In the genomic region with DNA sequence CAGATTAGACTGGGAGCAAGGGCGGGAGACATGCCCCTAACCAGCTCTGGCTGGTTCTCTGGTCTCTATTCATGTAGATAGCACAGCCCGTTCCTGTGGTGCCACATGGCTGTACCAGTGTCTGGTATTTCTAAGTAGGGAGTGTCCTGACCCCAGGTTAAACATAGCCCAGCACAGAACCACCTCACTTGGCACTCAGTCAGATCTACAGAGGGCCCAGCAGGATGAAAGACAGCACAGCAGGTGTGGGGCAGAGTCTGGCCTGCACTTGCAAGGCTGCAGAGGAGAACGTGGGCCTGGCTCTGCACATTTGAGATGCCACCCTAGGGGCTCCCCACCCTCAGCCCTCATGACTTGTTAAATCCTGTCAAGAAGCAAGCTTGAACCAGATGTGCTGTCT, we compare ENCODE assay signal across 13 mouse cellular contexts. TPM values are rescaled to one million over a fixed set of nuclear protein-coding genes. Genes with fewer than 3 reads are reported as not detected.
DNase-seq lines count a peak whose midpoint lies in the region; ATAC-seq and TF ChIP-seq lines count a peak whose summit lies in the region.
"Had no signal": no experiment of that assay in that cellular context is flagged by ENCODE, and none has a peak within 500 bp of the region (broad histone marks: within the 10 kb centered on the region; RNA-seq: fewer than 3 reads in every experiment).

No protein-coding gene starts in this region.

- TF ChIP-seq EP300 in stomach, postnatal 0 days (optimal IDR thresholded peaks at IDR 0.05), result no peak

- no peak for ATAC-seq in intestine, embryonic 15.5 days
- ATAC-seq in intestine, postnatal 0 days, result no peak
- no peak for ATAC-seq in midbrain, embryonic 16.5 days
- no peak for ATAC-seq in midbrain, embryonic 14.5 days (ENCODE audit: low FRiP score, low TSS enrichment)
- no peak for ATAC-seq in heart, embryonic 13.5 days (ENCODE audit: extremely low read depth, insufficient number of reproducible peaks, low FRiP score, low TSS enrichment)
- peak; percentile 41; the same call in 1 of the 2 replicates for ATAC-seq in stomach, postnatal 0 days (ENCODE audit: low FRiP score, low TSS enrichment)

- no peak for TF ChIP-seq CTCF in intestine, postnatal 0 days (IDR thresholded peaks at IDR 0.05; ENCODE audit: low read depth)
- no peak for TF ChIP-seq CTCF in stomach, postnatal 0 days (IDR thresholded peaks at IDR 0.05; ENCODE audit: low read depth)

- no peak overlapping the region for H3K27ac ChIP-seq in intestine, embryonic 15.5 days
- no peak overlapping the region for H3K27ac ChIP-seq in intestine, postnatal 0 days (ENCODE audit: low read depth, low read length)
- H3K27ac ChIP-seq in midbrain, embryonic 16.5 days (ENCODE audit: low read length), result no peak overlapping the region
- no peak overlapping the region for H3K27ac ChIP-seq in midbrain, embryonic 14.5 days (replicated peaks; ENCODE audit: low read depth, low read length)
- peak overlapping the region; percentile 88 for H3K27ac ChIP-seq in heart, embryonic 13.5 days (replicated peaks)
- H3K27ac ChIP-seq in stomach, postnatal 0 days (replicated peaks), result peak overlapping the region; percentile 30

- 82% methylated on average over 3 of the region's 3 CpGs for WGBS in intestine, embryonic 15.5 days
- 67% methylated on average over 3 of the region's 3 CpGs for WGBS in intestine, postnatal 0 days
- 74% methylated on average over 3 of the region's 3 CpGs for WGBS in midbrain, embryonic 16.5 days
- WGBS in midbrain, embryonic 14.5 days, result 85% methylated on average over 3 of the region's 3 CpGs
- WGBS in heart, embryonic 13.5 days, result 46% methylated on average over 3 of the region's 3 CpGs
- 62% methylated on average over 3 of the region's 3 CpGs for WGBS in stomach, postnatal 0 days

- no peaks in the 10 kb centered on the region for H3K27me3 ChIP-seq in intestine, embryonic 15.5 days (replicated peaks)
- H3K27me3 ChIP-seq in intestine, postnatal 0 days (replicated peaks; ENCODE audit: control insufficient read depth, insufficient read depth, low read length), result no peaks in the 10 kb centered on the region
- H3K27me3 ChIP-seq in midbrain, embryonic 16.5 days (ENCODE audit: control insufficient read depth, insufficient read depth, low read depth, low read length), result no peaks in the 10 kb centered on the region
- H3K27me3 ChIP-seq in midbrain, embryonic 14.5 days (ENCODE audit: control insufficient read depth, insufficient read depth, low read length), result no peaks in the 10 kb centered on the region
- H3K27me3 ChIP-seq in heart, embryonic 13.5 days (replicated peaks), result no peaks in the 10 kb centered on the region
- H3K27me3 ChIP-seq in stomach, postnatal 0 days (ENCODE audit: control insufficient read depth, insufficient read depth, low read length), result no peaks in the 10 kb centered on the region

- peak overlapping the region; percentile 5; the same call in 1 of the 2 replicates for H3K9ac ChIP-seq in intestine, embryonic 15.5 days
- no peak overlapping the region for H3K9ac ChIP-seq in intestine, postnatal 0 days (ENCODE audit: low read depth, low read length)
- 0 out of 2 replicates have a peak overlapping the region, but pooled peaks have one; percentile 30 for H3K9ac ChIP-seq in midbrain, embryonic 16.5 days (ENCODE audit: low read depth, low read length)
- H3K9ac ChIP-seq in midbrain, embryonic 14.5 days (replicated peaks; ENCODE audit: low read length), result no peak overlapping the region; the same call in 1 of the 2 replicates
- H3K9ac ChIP-seq in heart, embryonic 13.5 days, result peak overlapping the region; percentile 75
- H3K9ac ChIP-seq in stomach, postnatal 0 days (ENCODE audit: low read length), result no peak overlapping the region

- H3K4me2 ChIP-seq in intestine, embryonic 15.5 days (replicated peaks), result no peak overlapping the region
- no peak overlapping the region for H3K4me2 ChIP-seq in intestine, postnatal 0 days (replicated peaks; ENCODE audit: low read depth)
- H3K4me2 ChIP-seq in midbrain, embryonic 16.5 days (ENCODE audit: low read length), result no peak overlapping the region
- no peak overlapping the region for H3K4me2 ChIP-seq in midbrain, embryonic 14.5 days (ENCODE audit: low read length)
- H3K4me2 ChIP-seq in heart, embryonic 13.5 days, result peak overlapping the region; percentile 85
- H3K4me2 ChIP-seq in stomach, postnatal 0 days (replicated peaks; ENCODE audit: low read depth), result no peak overlapping the region

- H3K4me1 ChIP-seq in intestine, embryonic 15.5 days (replicated peaks), result peaks cover 39% of the 10 kb centered on the region
- H3K4me1 ChIP-seq in intestine, postnatal 0 days (replicated peaks; ENCODE audit: control insufficient read depth, insufficient read depth, low read length), result no peaks in the 10 kb centered on the region
- H3K4me1 ChIP-seq in midbrain, embryonic 16.5 days (ENCODE audit: control insufficient read depth, insufficient read depth, low read length), result peaks cover 48% of the 10 kb centered on the region
- peaks cover 17% of the 10 kb centered on the region for H3K4me1 ChIP-seq in midbrain, embryonic 14.5 days (ENCODE audit: control insufficient read depth, insufficient read depth, low read length)
- H3K4me1 ChIP-seq in heart, embryonic 13.5 days, result peaks cover 65% of the 10 kb centered on the region
- H3K4me1 ChIP-seq in stomach, postnatal 0 days (replicated peaks; ENCODE audit: control insufficient read depth, insufficient read depth), result peaks cover 3% of the 10 kb centered on the region; the same call in 1 of the 2 replicates

- peaks cover 25% of the 10 kb centered on the region for H3K36me3 ChIP-seq in intestine, embryonic 15.5 days
- peaks cover 35% of the 10 kb centered on the region for H3K36me3 ChIP-seq in intestine, postnatal 0 days (ENCODE audit: control insufficient read depth, insufficient read depth)
- peaks cover 17% of the 10 kb centered on the region for H3K36me3 ChIP-seq in midbrain, embryonic 16.5 days (ENCODE audit: control insufficient read depth, insufficient read depth, low read length)
- H3K36me3 ChIP-seq in midbrain, embryonic 14.5 days (ENCODE audit: control insufficient read depth, insufficient read depth, low read length), result peaks cover 60% of the 10 kb centered on the region
- peaks cover 58% of the 10 kb centered on the region for H3K36me3 ChIP-seq in heart, embryonic 13.5 days
- H3K36me3 ChIP-seq in stomach, postnatal 0 days (ENCODE audit: control insufficient read depth, insufficient read depth, low read length), result peaks cover 10% of the 10 kb centered on the region

- H3K4me3 ChIP-seq in intestine, embryonic 15.5 days (replicated peaks), result no peak overlapping the region
- H3K4me3 ChIP-seq in intestine, postnatal 0 days (ENCODE audit: low read depth, low read length), result no peak overlapping the region
- H3K4me3 ChIP-seq in midbrain, embryonic 16.5 days (ENCODE audit: low read depth, low read length), result no peak overlapping the region
- no peak overlapping the region for H3K4me3 ChIP-seq in midbrain, embryonic 14.5 days (replicated peaks; ENCODE audit: low read depth, low read length)
- no peak overlapping the region for H3K4me3 ChIP-seq in heart, embryonic 13.5 days
- H3K4me3 ChIP-seq in stomach, postnatal 0 days (ENCODE audit: low read depth, low read length), result no peak overlapping the region

- no peak for DNase-seq in midbrain, embryonic 14.5 days
- DNase-seq in stomach, postnatal 0 days (ENCODE audit: low spot score), result peak; percentile 66
- no peak for DNase-seq in spleen, postnatal 4 days (ENCODE audit: low spot score in 2 of 2)
- DNase-seq in cerebellum, postnatal 25 days, result no peak
- DNase-seq: lung, postnatal 36 days; thymus, postnatal 14 days had no signal

- H3K9me3 ChIP-seq in intestine, embryonic 15.5 days, result no peaks in the 10 kb centered on the region
- no peaks in the 10 kb centered on the region for H3K9me3 ChIP-seq in intestine, postnatal 0 days (ENCODE audit: control insufficient read depth)
- no peaks in the 10 kb centered on the region for H3K9me3 ChIP-seq in midbrain, embryonic 16.5 days (replicated peaks; ENCODE audit: control insufficient read depth, low read length, poor library complexity, severe bottlenecking)
- H3K9me3 ChIP-seq in midbrain, embryonic 14.5 days (ENCODE audit: control insufficient read depth, low read length), result no peaks in the 10 kb centered on the region
- no peaks in the 10 kb centered on the region for H3K9me3 ChIP-seq in heart, embryonic 13.5 days
- H3K9me3 ChIP-seq in stomach, postnatal 0 days (ENCODE audit: control insufficient read depth, low read length), result no peaks in the 10 kb centered on the region

RNA-seq across cellular contexts. Expression of gene Fem1a, which starts 4.6 kb away (rescaled TPM):
- polyA plus RNA-seq in intestine, embryonic 15.5 days (2015; fragmentation: Nextera tagmentation; extraction: Ambion mirVana), result 12.5 and 12.8 TPM in 2 replicates
- 7.0 and 8.0 TPM in 2 replicates for polyA plus RNA-seq in intestine, postnatal 0 days (2015; fragmentation: Nextera tagmentation; extraction: Ambion mirVana)
- 15.5 and 18.2 TPM in 2 replicates for polyA plus RNA-seq in midbrain, embryonic 16.5 days (2015; fragmentation: Nextera tagmentation; extraction: Ambion mirVana)
- 16.9 and 21.4 TPM in 2 replicates for polyA plus RNA-seq in midbrain, embryonic 14.5 days (2014; fragmentation: Nextera tagmentation; extraction: Ambion mirVana)
- 17.2 and 18.5 TPM in 2 replicates for polyA plus RNA-seq in heart, embryonic 13.5 days (2015; fragmentation: Nextera tagmentation; extraction: Ambion mirVana)
- 9.6 and 10.0 TPM in 2 replicates for polyA plus RNA-seq in stomach, postnatal 0 days (2015; fragmentation: Nextera tagmentation; extraction: Ambion mirVana)

RNA-seq across cellular contexts. Expression of gene Ticam1, which starts 15.4 kb away (rescaled TPM):
- polyA plus RNA-seq in intestine, embryonic 15.5 days (2015; fragmentation: Nextera tagmentation; extraction: Ambion mirVana), result 11.3 and 13.3 TPM in 2 replicates
- polyA plus RNA-seq in intestine, postnatal 0 days (2015; fragmentation: Nextera tagmentation; extraction: Ambion mirVana), result 15.8 and 16.0 TPM in 2 replicates
- polyA plus RNA-seq in midbrain, embryonic 16.5 days (2015; fragmentation: Nextera tagmentation; extraction: Ambion mirVana), result 1.3 TPM in 2 replicates
- 0.78 and 1.6 TPM in 2 replicates for polyA plus RNA-seq in midbrain, embryonic 14.5 days (2014; fragmentation: Nextera tagmentation; extraction: Ambion mirVana)
- polyA plus RNA-seq in heart, embryonic 13.5 days (2015; fragmentation: Nextera tagmentation; extraction: Ambion mirVana), result 7.7 and 8.4 TPM in 2 replicates
- polyA plus RNA-seq in stomach, postnatal 0 days (2015; fragmentation: Nextera tagmentation; extraction: Ambion mirVana), result 4.6 and 6.4 TPM in 2 replicates

RNA-seq across cellular contexts. Expression of gene Plin3, which starts 31.5 kb away (rescaled TPM):
- polyA plus RNA-seq in intestine, embryonic 15.5 days (2015; fragmentation: Nextera tagmentation; extraction: Ambion mirVana), result 153 and 195 TPM in 2 replicates
- 521 and 545 TPM in 2 replicates for polyA plus RNA-seq in intestine, postnatal 0 days (2015; fragmentation: Nextera tagmentation; extraction: Ambion mirVana)
- 10.7 and 12.3 TPM in 2 replicates for polyA plus RNA-seq in midbrain, embryonic 16.5 days (2015; fragmentation: Nextera tagmentation; extraction: Ambion mirVana)
- polyA plus RNA-seq in midbrain, embryonic 14.5 days (2014; fragmentation: Nextera tagmentation; extraction: Ambion mirVana), result 6.4 and 11.6 TPM in 2 replicates
- polyA plus RNA-seq in heart, embryonic 13.5 days (2015; fragmentation: Nextera tagmentation; extraction: Ambion mirVana), result 67.1 and 71.8 TPM in 2 replicates
- polyA plus RNA-seq in stomach, postnatal 0 days (2015; fragmentation: Nextera tagmentation; extraction: Ambion mirVana), result 65.3 and 67.3 TPM in 2 replicates

RNA-seq across cellular contexts. Expression of gene Arrdc5, which starts 38.9 kb away (rescaled TPM):
- polyA plus RNA-seq in intestine, embryonic 15.5 days (2015; fragmentation: Nextera tagmentation; extraction: Ambion mirVana), result not detected in 2 replicates
- polyA plus RNA-seq in intestine, postnatal 0 days (2015; fragmentation: Nextera tagmentation; extraction: Ambion mirVana), result not detected in 2 replicates
- polyA plus RNA-seq in midbrain, embryonic 16.5 days (2015; fragmentation: Nextera tagmentation; extraction: Ambion mirVana), result not detected in 2 replicates
- polyA plus RNA-seq in midbrain, embryonic 14.5 days (2014; fragmentation: Nextera tagmentation; extraction: Ambion mirVana), result not detected in 2 replicates
- not detected in 2 replicates for polyA plus RNA-seq in heart, embryonic 13.5 days (2015; fragmentation: Nextera tagmentation; extraction: Ambion mirVana)
- polyA plus RNA-seq in stomach, postnatal 0 days (2015; fragmentation: Nextera tagmentation; extraction: Ambion mirVana), result not detected in 2 replicates
- polyA plus RNA-seq: embryonic facial prominence, embryonic 11.5 days; large intestine, adult 2 months; limb, embryonic 11.5 days had no signal

RNA-seq across cellular contexts. Expression of gene Uhrf1, which starts 42.0 kb away (rescaled TPM):
- 124 and 125 TPM in 2 replicates for polyA plus RNA-seq in intestine, embryonic 15.5 days (2015; fragmentation: Nextera tagmentation; extraction: Ambion mirVana)
- 22.5 and 23.5 TPM in 2 replicates for polyA plus RNA-seq in intestine, postnatal 0 days (2015; fragmentation: Nextera tagmentation; extraction: Ambion mirVana)
- polyA plus RNA-seq in midbrain, embryonic 16.5 days (2015; fragmentation: Nextera tagmentation; extraction: Ambion mirVana), result 11.6 and 15.6 TPM in 2 replicates
- polyA plus RNA-seq in midbrain, embryonic 14.5 days (2014; fragmentation: Nextera tagmentation; extraction: Ambion mirVana), result 11.3 and 21.5 TPM in 2 replicates
- polyA plus RNA-seq in heart, embryonic 13.5 days (2015; fragmentation: Nextera tagmentation; extraction: Ambion mirVana), result 70.7 and 74.7 TPM in 2 replicates
- polyA plus RNA-seq in stomach, postnatal 0 days (2015; fragmentation: Nextera tagmentation; extraction: Ambion mirVana), result 18.4 and 19.5 TPM in 2 replicates

Comparison
In these comparisons a context has a peak if more than half of its experiments do, and no peak if none do; other contexts are left out.
1. H3K9ac ChIP-seq: peak in intestine, embryonic 15.5 days (single experiment), midbrain, embryonic 16.5 days (single experiment) and heart, embryonic 13.5 days (single experiment); none in intestine, postnatal 0 days (single experiment), midbrain, embryonic 14.5 days (single experiment) and stomach, postnatal 0 days (single experiment).
2. H3K27ac ChIP-seq: peak in heart, embryonic 13.5 days (single experiment) and stomach, postnatal 0 days (single experiment); none in intestine, embryonic 15.5 days (single experiment), intestine, postnatal 0 days (single experiment), midbrain, embryonic 16.5 days (single experiment) and midbrain, embryonic 14.5 days (single experiment).